Mouse (Mus musculus) stomach, embryonic 14.5 days (tissue): ENCODE measurements around the gene Pigt. TPM values are rescaled to one million over a fixed set of nuclear protein-coding genes. Genes with fewer than 3 reads are reported as not detected.

Experiments
- ATAC-seq: fragments of 200-750 bp; cut with Nextera tagmentation; 2 replicates; pipeline ENCODE4 v1.8.0; 2017; ENCODE audit warnings: low read depth, moderate TSS enrichment; ENCODE audit not compliant: insufficient number of reproducible peaks, insufficient read depth, low FRiP score
- H3K27ac ChIP-seq: fragments of 300-500 bp; sonication (generic); 2 replicates; pipeline ENCODE4 v1.5.1; 2014; ENCODE audit warnings: mild to moderate bottlenecking, low read length, moderate library complexity, mixed read lengths
- H3K27me3 ChIP-seq: fragments of 300-500 bp; sonication (generic); 2 replicates; pipeline ENCODE4 v1.6.1; 2014; ENCODE audit warnings: low read length, control low read depth, mixed read lengths; ENCODE audit not compliant: control insufficient read depth, insufficient read depth
- H3K36me3 ChIP-seq: fragments of 300-500 bp; sonication (generic); 2 replicates; pipeline ENCODE4 v1.6.1; 2014; ENCODE audit warnings: mild to moderate bottlenecking, control low read depth, low read length, moderate library complexity, mixed read lengths; ENCODE audit not compliant: control insufficient read depth, insufficient read depth
- H3K4me1 ChIP-seq: fragments of 300-500 bp; sonication (generic); 2 replicates; pipeline ENCODE4 v1.6.1; 2014; ENCODE audit warnings: low read length, control low read depth, mixed read lengths; ENCODE audit not compliant: control insufficient read depth, insufficient read depth
- H3K4me2 ChIP-seq: fragments of 300-500 bp; sonication (generic); replicated peaks from 2 replicates; pipeline ENCODE4 v1.6.1; 2014; ENCODE audit warnings: low read depth, low read length, control low read depth
- H3K4me3 ChIP-seq: fragments of 300-500 bp; sonication (generic); 2 replicates; pipeline ENCODE4 v1.5.1; 2014; ENCODE audit warnings: low read depth, low read length, control low read depth
- H3K9ac ChIP-seq: fragments of 300-500 bp; sonication (generic); replicated peaks from 2 replicates; pipeline ENCODE4 v1.6.1; 2014; ENCODE audit warnings: low read depth, mild to moderate bottlenecking, control low read depth, low read length, moderate library complexity, mixed read lengths
- H3K9me3 ChIP-seq: fragments of 300-500 bp; sonication (generic); 2 replicates; pipeline ENCODE4 v1.6.1; 2016; ENCODE audit warnings: low read depth, low read length, control low read depth; ENCODE audit not compliant: control insufficient read depth
- WGBS: fragments of 180-500 bp; shearing (Covaris S2); extraction: QIAGEN DNeasy Blood & Tissue Kit; methylation state at CpG from one replicate; pipeline ENCODE4 v1.1.7; 2014; 5-methylcytosine and 5-hydroxymethylcytosine counted together
- polyA plus RNA-seq: library from polyadenylated mRNA; unstranded; fragments of >200 nt; fragmentation: Nextera tagmentation; extraction: Ambion mirVana; gene quantifications from 2 replicates; pipeline ENCODE4 v1.2.1, GENCODE M21; 2014

Gene Pigt
- 83.0 and 86.0 TPM in 2 replicates for polyA plus RNA-seq

DNA sequence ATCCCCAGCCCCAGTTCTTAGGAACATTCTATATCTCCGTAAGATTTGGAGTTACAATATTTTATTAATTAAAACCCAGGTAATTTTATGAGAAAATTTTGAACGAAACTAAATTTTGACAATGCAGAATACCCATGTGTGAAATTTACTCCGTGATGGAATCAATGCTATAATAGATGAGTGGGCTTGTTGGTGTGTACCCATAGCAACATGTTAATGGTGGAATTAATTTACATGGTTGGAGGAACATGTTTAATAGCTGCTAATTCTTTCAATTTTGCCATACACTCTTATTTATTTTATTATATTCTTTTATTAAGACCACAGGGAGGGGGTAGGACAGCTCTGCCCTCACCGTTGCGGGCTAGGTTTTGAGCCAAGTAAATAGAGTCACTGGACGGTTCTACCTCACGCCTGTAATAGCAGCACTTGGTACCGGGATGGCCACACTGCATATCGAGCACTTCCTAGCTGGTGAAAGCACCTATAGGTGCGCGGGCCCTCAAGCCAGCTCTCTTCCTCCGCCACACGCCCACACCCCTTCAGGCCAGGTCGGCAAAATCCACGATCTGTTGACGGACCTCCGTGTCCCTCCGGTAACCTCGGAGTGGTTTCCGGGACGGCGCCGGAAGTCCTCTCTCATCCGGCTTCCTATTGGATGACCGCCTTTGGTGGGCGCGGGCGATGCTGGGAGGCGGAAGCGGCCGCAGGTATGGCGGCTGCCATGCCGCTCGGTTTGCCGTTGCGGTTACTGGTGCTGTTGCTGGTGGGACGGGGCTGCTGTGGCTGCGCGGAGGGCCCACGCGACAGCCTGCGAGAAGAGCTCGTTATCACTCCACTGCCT lies at the start of gene Pigt:
TSS of gene Pigt (plus strand) at position 674 of the 844 bp plus-strand sequence.
- peak within 1 kb of the TSS; percentile 52 for H3K9ac ChIP-seq
- H3K36me3 ChIP-seq = peaks cover 17% of the 10 kb centered on the region
- no peaks in the 10 kb centered on the region for H3K27me3 ChIP-seq
- WGBS = 4% methylated on average over 43 of the region's 43 CpGs
- peak; percentile 88 for ATAC-seq
- H3K4me2 ChIP-seq = peak within 1 kb of the TSS; percentile 99
- H3K27ac ChIP-seq = no peak within 1 kb of the TSS
- H3K4me3 ChIP-seq = peak within 1 kb of the TSS; percentile 89
- peaks cover 8% of the 10 kb centered on the region; the same call in 1 of the 2 replicates for H3K4me1 ChIP-seq
- H3K9me3 ChIP-seq = no peaks in the 10 kb centered on the region

DNA sequence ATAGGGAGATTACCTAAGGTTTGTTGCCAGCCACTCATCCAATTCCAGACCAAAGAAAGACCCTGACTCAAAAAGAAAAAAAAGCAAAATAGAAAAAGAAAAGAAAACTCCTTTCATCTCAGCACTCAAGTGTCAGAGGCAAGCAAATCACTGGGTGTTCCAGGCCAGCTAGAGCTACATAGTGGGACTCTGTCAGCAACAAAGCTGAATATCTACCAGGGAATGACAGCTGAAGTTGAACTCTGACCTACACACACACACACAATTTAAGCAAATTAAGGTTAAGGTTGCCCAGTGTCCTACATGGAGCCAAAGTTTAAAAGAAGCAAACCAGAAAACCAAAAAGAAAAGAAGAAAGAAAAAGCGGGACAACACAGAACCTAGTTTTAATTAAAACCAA lies 49.2 kb upstream of the Pigt start:
- no peak overlapping the region for H3K9ac ChIP-seq
- no peaks in the 10 kb centered on the region for H3K36me3 ChIP-seq
- no peaks in the 10 kb centered on the region for H3K27me3 ChIP-seq
- H3K27ac ChIP-seq = no peak overlapping the region
- H3K4me3 ChIP-seq = no peak overlapping the region
- H3K9me3 ChIP-seq = no peaks in the 10 kb centered on the region
- WGBS = 90% methylated on average over 1 of the region's 1 CpGs
- no peak for ATAC-seq
- H3K4me1 ChIP-seq = peaks cover 6% of the 10 kb centered on the region; the same call in 1 of the 2 replicates
- H3K4me2 ChIP-seq = no peak overlapping the region

DNA sequence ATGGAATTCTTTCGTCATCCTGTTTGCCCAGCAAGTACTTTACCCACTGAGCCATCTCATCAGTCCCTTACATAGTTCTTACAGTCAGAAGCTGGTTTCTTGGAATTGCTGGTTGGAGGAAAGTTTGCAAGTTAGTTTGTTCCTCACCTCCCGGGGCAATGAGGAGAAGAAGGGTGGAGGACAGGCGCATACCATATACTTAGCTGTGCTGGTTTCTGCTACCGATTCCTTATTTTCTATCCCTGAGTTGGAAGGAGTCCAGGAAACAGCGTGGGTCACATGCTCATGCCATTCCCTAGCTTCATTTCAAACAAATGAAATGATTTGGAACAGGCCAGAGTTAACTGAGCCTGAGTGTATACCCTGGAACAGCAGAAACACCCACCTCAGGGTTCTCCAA lies 48.4 kb upstream of the Pigt start:
- Histone ChIP-seq H3K27ac (no peak overlapping the region), H3K4me1 (no peaks in the 10 kb centered on the region; the same call in 1 of the 2 replicates)
- no peak for ATAC-seq

GRCm38 (mm10) chr2:164449341-164450042 lies 47.8 kb upstream of the Pigt start:
- Histone ChIP-seq H3K36me3 (no peaks in the 10 kb centered on the region), H3K4me2 (no peak overlapping the region), H3K9me3 (no peaks in the 10 kb centered on the region), H3K4me1 (no peaks in the 10 kb centered on the region), H3K4me3 (no peak overlapping the region), H3K27ac (no peak overlapping the region), H3K9ac (no peak overlapping the region), H3K27me3 (no peaks in the 10 kb centered on the region)
- ATAC-seq = no peak
- WGBS = 72% methylated on average over 14 of the region's 14 CpGs

More for the DNA sequence above, 48.4 kb upstream of the Pigt start:
- 63% methylated on average over 5 of the region's 5 CpGs for WGBS
- Histone ChIP-seq H3K4me3 (no peak overlapping the region), H3K4me2 (no peak overlapping the region), H3K9me3 (no peaks in the 10 kb centered on the region), H3K27me3 (no peaks in the 10 kb centered on the region), H3K36me3 (no peaks in the 10 kb centered on the region), H3K9ac (no peak overlapping the region)

DNA sequence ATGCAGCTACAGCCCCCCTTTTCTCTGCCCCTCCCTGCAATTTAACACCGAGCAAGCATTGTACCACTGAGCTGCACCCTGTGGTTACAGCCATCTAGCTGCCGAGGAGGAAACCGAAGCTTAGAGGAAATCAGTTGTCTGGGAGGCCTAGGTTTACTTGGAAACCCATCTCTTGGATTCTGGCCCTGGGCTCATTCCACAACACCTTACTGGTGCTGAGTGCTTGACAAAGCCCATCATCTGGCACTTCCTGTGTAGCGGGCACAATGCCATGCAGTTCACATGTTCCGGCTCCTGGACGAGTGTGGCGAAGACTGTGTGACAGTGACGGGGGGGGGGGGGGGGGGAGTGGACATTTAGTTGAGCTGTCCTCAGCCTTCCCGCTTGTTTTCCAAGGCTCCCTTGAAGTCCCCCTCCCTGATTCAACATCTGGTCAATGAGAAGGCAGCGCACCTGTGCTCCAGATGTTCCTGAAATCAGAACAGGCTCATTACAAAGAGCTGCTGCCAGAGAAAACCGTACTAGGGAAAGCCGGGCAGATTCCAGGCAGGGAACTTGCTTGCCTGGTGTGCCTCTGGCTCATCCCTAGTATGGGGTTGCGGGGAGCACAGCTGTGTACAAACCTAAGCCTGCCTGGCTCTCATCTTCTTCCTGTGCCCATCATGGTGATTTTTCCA lies 45.2 kb upstream of the Pigt start:
- no peaks in the 10 kb centered on the region for H3K9me3 ChIP-seq

GRCm38 (mm10) chr2:164453047-164453757 lies 44.1 kb upstream of the Pigt start:
- H3K27ac ChIP-seq = no peak overlapping the region

More for the DNA sequence above, 45.2 kb upstream of the Pigt start:
- ATAC-seq = no peak
- Histone ChIP-seq H3K9ac (no peak overlapping the region), H3K4me1 (peaks cover 21% of the 10 kb centered on the region), H3K36me3 (no peaks in the 10 kb centered on the region), H3K4me2 (no peak overlapping the region), H3K27ac (no peak overlapping the region), H3K4me3 (no peak overlapping the region), H3K27me3 (no peaks in the 10 kb centered on the region)
- 50% methylated on average over 13 of the region's 13 CpGs for WGBS

DNA sequence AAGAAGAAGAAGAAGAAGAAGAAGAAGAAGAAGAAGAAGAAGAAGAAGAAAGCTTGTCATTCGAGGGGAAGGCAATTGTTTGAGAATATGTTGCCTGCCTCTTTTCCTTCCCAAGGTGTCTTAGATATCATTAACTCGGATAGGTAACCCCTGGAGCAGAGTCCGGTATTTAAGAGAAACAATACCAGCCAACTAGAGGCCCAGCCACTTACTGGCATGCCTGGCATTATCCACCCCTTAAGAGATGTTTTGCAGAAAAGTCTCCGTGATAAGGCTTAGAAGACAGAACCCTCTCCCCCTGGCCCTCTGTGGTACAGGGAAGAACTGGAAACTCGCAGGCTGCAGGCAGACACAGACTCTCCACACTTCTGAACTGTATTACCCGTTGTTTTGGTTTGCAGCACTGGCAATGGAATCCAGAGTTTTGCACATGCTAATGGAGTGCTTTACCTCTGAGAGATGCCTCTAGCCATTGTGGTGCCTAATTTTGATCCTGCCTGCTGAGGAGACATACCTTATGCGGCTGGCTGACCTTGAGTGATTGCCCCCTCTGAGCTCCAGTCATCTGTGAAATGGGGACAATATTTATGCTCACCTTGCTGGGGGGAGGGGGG lies 43.3 kb upstream of the Pigt start:
- Histone ChIP-seq H3K36me3 (no peaks in the 10 kb centered on the region), H3K27me3 (no peaks in the 10 kb centered on the region), H3K4me3 (no peak overlapping the region), H3K4me2 (no peak overlapping the region), H3K9me3 (no peaks in the 10 kb centered on the region), H3K27ac (no peak overlapping the region), H3K4me1 (peaks cover 21% of the 10 kb centered on the region), H3K9ac (no peak overlapping the region)
- no peak for ATAC-seq
- WGBS = 69% methylated on average over 7 of the region's 7 CpGs

More at GRCm38 (mm10) chr2:164453047-164453757, 44.1 kb upstream of the Pigt start:
- no peaks in the 10 kb centered on the region for H3K9me3 ChIP-seq
- no peak overlapping the region for H3K9ac ChIP-seq
- H3K4me2 ChIP-seq = no peak overlapping the region
- 69% methylated on average over 14 of the region's 14 CpGs for WGBS
- peaks cover 21% of the 10 kb centered on the region for H3K4me1 ChIP-seq
- ATAC-seq = no peak
- no peaks in the 10 kb centered on the region for H3K36me3 ChIP-seq
- no peak overlapping the region for H3K4me3 ChIP-seq
- H3K27me3 ChIP-seq = no peaks in the 10 kb centered on the region
